Mouse (Mus musculus): ENCODE measurements around the gene Gpbar1. TPM values are rescaled to one million over a fixed set of nuclear protein-coding genes. Genes with fewer than 3 reads are reported as not detected.
"Not testable (repeated sequence)": the region's sequence is repeated elsewhere in the genome, so short reads cannot be mapped to it uniquely, and the experiment has no call there.

Gene Gpbar1
- polyA plus RNA-seq, 2 experiments from 2014 or later: 1.1 TPM; not detected in 1

- not testable (repeated sequence) for ATAC-seq
Observed at GRCm38 (mm10) chr1:74326916-74327315, 48.6 kb downstream of the Gpbar1 start.

Other genes starting within 250 kb of the Gpbar1 start
- 10 to 100 TPM; 19.0 to 40.5 TPM for gene Tns1, start 154.1 kb upstream of the Gpbar1 start, polyA plus RNA-seq (2017; shearing (Covaris generic))
- gene Rufy4, start 153.0 kb upstream of the Gpbar1 start, polyA plus RNA-seq (2017; shearing (Covaris generic)): not detected
- gene Cxcr2, start 124.6 kb upstream of the Gpbar1 start, polyA plus RNA-seq (2017; shearing (Covaris generic)): not detected
- gene Cxcr1, start 83.9 kb upstream of the Gpbar1 start, polyA plus RNA-seq (2017; shearing (Covaris generic)): not detected
- 100 to 1,000 TPM; 614 to 635 TPM for gene Arpc2, start 42.5 kb upstream of the Gpbar1 start, polyA plus RNA-seq (2017; shearing (Covaris generic))
- gene Aamp, start 6.2 kb downstream of the Gpbar1 start, polyA plus RNA-seq (2017; shearing (Covaris generic)): 100 to 1,000 TPM; 205 to 288 TPM
- gene Pnkd, start 6.4 kb downstream of the Gpbar1 start, polyA plus RNA-seq (2017; shearing (Covaris generic)): 10 to 100 TPM; 78.8 to 83.8 TPM
- gene Tmbim1, start 27.1 kb downstream of the Gpbar1 start, polyA plus RNA-seq (2017; shearing (Covaris generic)): 10 to 100 TPM; 16.7 to 27.5 TPM
- gene Catip, start 83.6 kb downstream of the Gpbar1 start, polyA plus RNA-seq (2017; shearing (Covaris generic)): under 1 TPM in 1 of 2 experiments, not detected in 1; 0.29 TPM
- 1 to 10 TPM in 1 of 2 experiments, under 1 TPM in 1; 0.78 to 4.0 TPM for gene Slc11a1, start 96.6 kb downstream of the Gpbar1 start, polyA plus RNA-seq (2017; shearing (Covaris generic))
- gene Ctdsp1, start 113.0 kb downstream of the Gpbar1 start, polyA plus RNA-seq (2017; shearing (Covaris generic)): 10 to 100 TPM; 39.8 to 48.3 TPM
- gene Vil1, start 130.8 kb downstream of the Gpbar1 start, polyA plus RNA-seq (2017; shearing (Covaris generic)): under 1 TPM; 0.23 to 0.33 TPM
- 10 to 100 TPM; 46.3 to 48.5 TPM for gene Cnot9, start 227.5 kb downstream of the Gpbar1 start, polyA plus RNA-seq (2017; shearing (Covaris generic))